In genomic region chr1:126018654-126019053, GRCm38 (mm10) we compare ENCODE assay signal across 3 mouse cellular contexts.
DNase-seq lines count a peak whose midpoint lies in the region; ATAC-seq lines count a peak whose summit lies in the region.
"Not testable (repeated sequence)": the region's sequence is repeated elsewhere in the genome, so short reads cannot be mapped to it uniquely, and the experiment has no call there.

No protein-coding gene starts in this region.

- not testable (repeated sequence) for H3K4me2 ChIP-seq in intestine, embryonic 15.5 days (replicated peaks); intestine, embryonic 16.5 days (ENCODE audit: low read depth, low read length)

- DNase-seq in R1 (ENCODE audit: low read depth, low spot score): peak; percentile 17

- WGBS in intestine, embryonic 15.5 days: 58% methylated on average over 6 of the region's 6 CpGs
- WGBS in intestine, embryonic 16.5 days: 49% methylated on average over 6 of the region's 6 CpGs

- not testable (repeated sequence) for H3K27me3 ChIP-seq in intestine, embryonic 15.5 days (replicated peaks); intestine, embryonic 16.5 days (replicated peaks; ENCODE audit: control insufficient read depth, insufficient read depth, low read length)

- not testable (repeated sequence) for H3K4me1 ChIP-seq in intestine, embryonic 15.5 days (replicated peaks); intestine, embryonic 16.5 days (ENCODE audit: control insufficient read depth, insufficient read depth, low read length)

- H3K9ac ChIP-seq in intestine, embryonic 15.5 days; intestine, embryonic 16.5 days (ENCODE audit: low read depth, low read length): not testable (repeated sequence)

- not testable (repeated sequence) for H3K27ac ChIP-seq in intestine, embryonic 15.5 days; intestine, embryonic 16.5 days (ENCODE audit: low read length)

- H3K9me3 ChIP-seq in intestine, embryonic 15.5 days; intestine, embryonic 16.5 days (ENCODE audit: control insufficient read depth, low read length): not testable (repeated sequence)

- H3K36me3 ChIP-seq in intestine, embryonic 15.5 days; intestine, embryonic 16.5 days (ENCODE audit: control insufficient read depth, insufficient read depth, low read length): not testable (repeated sequence)

- H3K4me3 ChIP-seq in intestine, embryonic 15.5 days (replicated peaks); intestine, embryonic 16.5 days (ENCODE audit: low read length): not testable (repeated sequence)

- ATAC-seq in intestine, embryonic 15.5 days: peak; percentile 78
- peak; percentile 55; the same call in 1 of the 2 replicates for ATAC-seq in intestine, embryonic 16.5 days
